Mouse (Mus musculus) embryo, embryonic 11 days (tissue): ENCODE measurements around the gene Pdk1.

Source experiments
- DNase-seq: peaks from one replicate; pipeline ENCODE4 v3.0.0-alpha.2; 2015

Pdk1 gene

GRCm38 (mm10) chr2:71872801-71873443 lies at the start of gene Pdk1:
Gene Pdk1, plus strand, starts transcription at chr2:71873224.
- DNase-seq, result peak; percentile 98

- DNase-seq, result no peak
These were observed 48.9 kb upstream of the Pdk1 start for GRCm38 (mm10) chr2:71824146-71824545.

DNA sequence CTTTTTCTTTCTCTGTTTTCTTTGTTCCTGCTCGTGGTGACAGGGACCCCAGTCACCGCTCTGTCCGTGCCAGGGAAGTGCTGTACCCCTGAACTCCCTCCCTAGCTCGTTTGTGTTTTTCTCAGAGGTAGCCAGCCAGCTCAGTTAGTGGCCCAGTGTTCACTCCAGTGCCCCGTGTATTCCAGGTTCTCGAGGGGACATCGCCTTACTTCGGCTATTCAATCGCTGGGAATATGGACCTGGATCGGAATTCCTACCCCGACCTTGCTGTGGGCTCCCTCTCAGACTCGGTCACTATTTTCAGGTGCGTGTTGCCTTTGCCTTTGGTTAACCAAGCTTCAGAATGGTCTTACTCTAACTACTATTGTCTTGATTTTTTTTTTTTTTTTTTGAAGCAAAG lies 45.3 kb upstream of the Pdk1 start:
- no peak for DNase-seq

GRCm38 (mm10) chr2:71828928-71829327 lies 44.1 kb upstream of the Pdk1 start:
- DNase-seq, result no peak

- no peak for DNase-seq
These were observed 39.4 kb upstream of the Pdk1 start for GRCm38 (mm10) chr2:71833626-71834025.

DNA sequence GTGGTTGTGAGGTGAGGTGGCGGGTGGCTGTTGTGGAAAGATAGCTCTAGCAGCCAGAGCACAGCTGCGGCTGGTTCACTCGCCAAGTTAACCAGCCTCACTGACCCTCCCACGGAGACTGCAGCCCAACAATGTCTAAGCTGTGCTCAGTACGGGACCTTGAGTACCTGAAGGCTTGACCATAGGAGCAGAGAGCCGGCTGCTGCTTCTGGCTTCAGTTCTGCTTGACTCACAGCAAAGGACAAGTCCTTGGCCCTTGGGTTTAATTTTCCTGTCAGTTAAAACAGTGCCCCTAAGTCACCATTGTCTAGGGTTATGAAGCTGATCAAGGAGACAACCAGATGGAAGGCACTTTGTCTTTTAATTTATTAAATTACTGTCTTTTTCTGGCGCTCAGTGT lies 38.7 kb upstream of the Pdk1 start:
- DNase-seq, result no peak

- DNase-seq, result no peak
These were observed 37.5 kb upstream of the Pdk1 start for GRCm38 (mm10) chr2:71835556-71835955.

DNA sequence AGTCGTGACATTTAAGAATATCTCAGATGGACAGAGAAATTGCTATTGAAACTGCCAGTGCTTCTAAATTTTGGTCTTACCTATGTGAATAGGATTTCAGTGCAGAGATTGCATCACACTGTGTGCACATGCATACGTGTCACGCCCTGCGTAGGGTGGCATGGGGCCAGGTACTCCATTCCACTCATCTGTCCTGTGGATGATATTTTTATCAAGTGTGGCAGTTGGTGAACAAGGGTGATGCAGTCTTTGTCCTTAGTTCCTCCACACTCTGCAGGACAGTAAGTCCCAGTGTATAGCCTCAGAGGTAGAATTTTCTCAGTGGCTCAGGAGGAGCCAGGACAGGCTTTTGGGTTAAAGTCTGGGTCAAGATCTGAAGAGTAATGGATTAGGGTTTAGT lies 36.8 kb upstream of the Pdk1 start:
- no peak for DNase-seq

GRCm38 (mm10) chr2:71837261-71837660 lies 35.8 kb upstream of the Pdk1 start:
- no peak for DNase-seq

DNA sequence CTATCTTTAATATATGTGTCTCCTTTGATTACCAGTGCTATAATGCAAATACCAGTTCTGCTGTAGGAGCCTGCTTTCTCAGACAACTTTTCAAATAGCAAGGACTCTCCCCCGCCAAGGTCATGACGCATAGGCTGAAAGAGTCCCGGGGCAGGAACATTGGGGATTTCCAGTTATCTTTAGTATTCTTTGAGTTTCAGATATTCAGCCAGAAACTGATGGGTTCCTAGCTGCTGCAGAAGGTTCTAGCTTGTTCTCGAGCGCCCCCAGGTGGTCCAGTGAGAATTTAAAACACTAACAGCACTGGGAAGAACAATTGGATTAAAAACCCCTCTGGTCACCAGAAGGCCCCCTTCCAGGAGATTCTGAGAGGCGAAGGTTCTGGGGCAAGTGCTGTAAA lies 35.2 kb upstream of the Pdk1 start:
- DNase-seq, result peak; percentile 84

DNA sequence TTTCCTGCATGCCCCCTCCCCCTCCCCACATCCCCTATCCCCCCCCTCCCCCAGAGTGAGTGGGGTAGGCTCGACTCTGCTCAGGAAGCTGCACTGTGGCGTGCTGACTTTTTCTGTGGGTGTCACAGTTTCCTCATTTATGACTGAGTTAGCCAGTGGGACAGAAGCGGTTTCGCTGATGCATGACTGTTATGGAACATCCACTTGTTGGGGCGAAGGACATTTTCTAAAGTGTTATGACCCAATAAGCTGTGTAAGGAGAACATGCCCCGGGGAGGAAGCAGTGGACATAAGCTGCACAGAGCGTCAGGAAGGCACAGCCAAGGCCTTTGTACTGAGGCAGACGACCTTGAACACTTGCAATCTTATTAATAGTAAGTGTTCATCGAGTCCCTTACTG lies 29.7 kb upstream of the Pdk1 start:
- DNase-seq, result no peak

DNA sequence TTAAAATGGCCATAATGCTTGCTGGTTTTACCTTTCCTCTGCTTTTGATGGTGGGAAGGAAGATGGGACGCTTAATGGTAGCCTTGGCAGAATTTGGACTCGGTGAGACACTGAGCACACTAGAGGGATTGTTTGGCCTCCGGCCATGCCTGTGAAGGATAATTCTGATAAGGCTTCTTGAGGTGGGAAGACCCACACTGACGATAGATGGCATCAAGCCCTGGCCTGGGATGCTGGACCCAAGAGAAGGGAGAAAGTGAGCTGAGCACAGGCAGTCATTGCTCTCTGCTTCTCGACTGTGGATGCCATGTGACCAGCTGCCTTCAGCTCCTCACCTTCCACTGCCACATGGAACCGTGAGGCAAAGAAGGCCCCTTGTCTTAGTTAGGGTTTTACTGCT lies 28.1 kb upstream of the Pdk1 start:
- DNase-seq, result no peak

- peak; percentile 43 for DNase-seq
These were observed 20.9 kb upstream of the Pdk1 start for GRCm38 (mm10) chr2:71852161-71852560.

GRCm38 (mm10) chr2:71855076-71855475 lies 17.9 kb upstream of the Pdk1 start:
- no peak for DNase-seq

- DNase-seq, result no peak
These were observed 9.4 kb upstream of the Pdk1 start for GRCm38 (mm10) chr2:71863531-71864173.

GRCm38 (mm10) chr2:71865022-71865421 lies 8.0 kb upstream of the Pdk1 start:
- DNase-seq, result no peak

DNA sequence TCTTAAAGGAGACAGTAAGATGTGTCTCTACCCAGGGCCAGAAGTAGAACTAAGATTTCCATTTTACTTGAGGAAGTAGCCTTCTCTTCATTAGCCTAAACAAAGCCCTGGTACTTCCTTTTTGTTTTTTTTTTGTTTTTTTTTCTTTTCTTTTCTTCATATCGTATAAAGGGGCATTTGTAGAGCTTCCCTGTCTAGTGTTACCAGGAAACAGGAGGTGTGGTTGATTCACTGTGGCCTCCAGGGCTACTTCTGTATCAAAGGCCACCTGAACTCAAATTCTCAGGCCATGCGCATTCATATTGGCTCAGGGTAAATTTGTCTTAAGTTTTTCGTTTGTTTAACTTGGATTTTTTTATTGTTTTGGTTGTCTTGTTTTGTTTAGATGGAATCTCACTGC lies 7.1 kb upstream of the Pdk1 start:
- no peak for DNase-seq

- DNase-seq, result no peak
These were observed 6.5 kb upstream of the Pdk1 start for GRCm38 (mm10) chr2:71866565-71866964.

DNA sequence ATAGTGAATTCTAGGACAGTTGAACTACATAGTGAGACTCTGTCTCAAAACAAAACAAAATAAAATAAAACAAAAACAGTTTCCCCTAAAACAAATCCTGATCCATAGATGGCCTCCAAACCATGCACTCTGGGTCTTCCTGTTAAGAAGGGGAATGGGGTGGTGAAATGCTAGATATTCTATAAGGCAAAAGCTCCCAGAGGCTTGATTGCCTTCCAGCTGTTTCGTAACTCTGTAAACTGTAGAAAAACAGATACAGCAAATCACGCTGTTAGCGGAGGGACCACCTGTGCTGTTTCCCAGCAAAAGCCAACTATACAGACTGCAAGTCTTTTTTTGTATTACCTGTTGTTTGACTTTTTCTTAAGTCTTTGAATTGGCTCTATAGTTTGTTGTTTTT lies 6.0 kb upstream of the Pdk1 start:
- DNase-seq, result no peak

- DNase-seq, result no peak
These were observed 5.5 kb upstream of the Pdk1 start for GRCm38 (mm10) chr2:71867480-71867879.

- no peak for DNase-seq
These were observed 4.8 kb upstream of the Pdk1 start for GRCm38 (mm10) chr2:71868256-71868655.

DNA sequence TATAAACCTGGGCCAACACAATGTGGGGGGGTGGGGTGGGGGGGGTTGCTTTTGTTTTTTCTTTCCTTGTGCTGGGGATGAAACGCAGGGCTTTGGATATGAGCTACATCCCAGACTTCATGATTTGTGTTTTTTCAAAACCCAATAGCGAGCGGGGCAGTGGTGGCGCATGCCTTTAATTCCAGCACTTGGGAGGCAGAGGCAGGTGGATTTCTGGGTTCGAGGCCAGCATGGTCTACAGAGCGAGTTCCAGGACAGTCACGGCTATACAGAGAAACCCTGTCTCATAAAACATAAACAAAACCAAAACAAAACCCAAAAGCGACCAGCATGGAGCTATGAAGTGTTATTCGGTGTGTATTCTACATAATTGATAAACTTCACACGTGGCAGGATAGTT lies 883 bp upstream of the Pdk1 start:
- DNase-seq, result no peak

DNA sequence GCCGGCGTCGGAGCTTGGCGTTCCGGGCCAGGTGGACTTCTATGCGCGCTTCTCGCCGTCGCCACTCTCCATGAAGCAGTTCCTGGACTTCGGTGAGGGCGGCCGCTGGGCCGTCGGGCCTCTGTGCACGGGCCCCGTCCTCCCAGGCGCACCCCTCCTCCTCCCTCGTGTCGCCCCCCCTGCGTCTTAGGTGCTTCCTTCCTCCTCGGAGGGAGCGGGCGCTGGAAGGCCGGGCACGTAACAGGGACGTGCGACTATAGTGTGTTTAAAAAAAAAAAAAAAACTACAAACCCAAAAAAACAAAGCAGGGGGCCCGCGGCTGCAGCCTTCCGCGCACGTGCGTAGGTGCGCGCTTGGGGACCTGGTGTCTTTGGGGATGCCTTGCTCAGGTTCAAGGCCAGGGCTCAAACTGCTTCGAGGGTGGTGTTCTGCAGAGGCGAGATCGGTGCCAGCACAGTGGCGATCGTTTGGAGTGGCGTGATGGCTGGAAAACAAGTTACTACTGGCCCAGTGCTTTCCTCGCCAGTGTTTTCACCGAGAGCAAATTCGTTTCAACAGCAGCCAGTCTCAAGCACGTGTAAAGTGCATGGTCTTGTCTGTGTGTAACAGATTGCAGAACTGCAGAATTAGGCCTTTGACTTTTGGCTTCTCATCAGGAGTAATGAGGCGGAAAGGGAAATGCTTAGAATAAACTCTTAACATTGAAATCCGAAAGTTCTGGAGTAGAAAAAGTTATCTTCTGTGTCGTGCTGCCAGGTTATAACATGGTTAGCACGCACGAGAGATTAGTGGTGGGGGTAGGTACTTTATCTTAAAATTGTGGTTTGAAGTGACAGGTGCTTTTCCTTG lies 674 bp downstream of the Pdk1 start:
- DNase-seq, result no peak

DNA sequence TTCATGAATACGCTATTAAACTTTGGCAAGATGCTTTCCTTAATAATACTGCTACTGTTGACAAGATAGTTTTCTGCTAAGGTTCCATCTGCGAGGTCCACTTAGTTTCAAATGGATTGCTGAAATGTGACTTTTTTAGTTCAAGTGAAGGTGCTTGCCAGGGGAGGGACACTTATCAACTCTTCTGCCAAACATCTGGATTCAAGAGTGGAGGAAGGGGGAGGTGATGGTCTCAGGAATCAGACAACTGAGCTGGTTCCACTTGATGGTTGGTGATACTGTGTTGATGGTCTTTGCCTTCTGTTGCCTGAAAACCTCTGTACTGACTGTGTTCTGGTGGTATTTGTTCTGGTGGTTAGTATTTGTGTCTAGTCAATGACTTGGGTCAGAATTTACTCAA lies 1.4 kb downstream of the Pdk1 start:
- DNase-seq, result no peak
